Mouse (Mus musculus): ENCODE data around the gene Zfp13.

DNA sequence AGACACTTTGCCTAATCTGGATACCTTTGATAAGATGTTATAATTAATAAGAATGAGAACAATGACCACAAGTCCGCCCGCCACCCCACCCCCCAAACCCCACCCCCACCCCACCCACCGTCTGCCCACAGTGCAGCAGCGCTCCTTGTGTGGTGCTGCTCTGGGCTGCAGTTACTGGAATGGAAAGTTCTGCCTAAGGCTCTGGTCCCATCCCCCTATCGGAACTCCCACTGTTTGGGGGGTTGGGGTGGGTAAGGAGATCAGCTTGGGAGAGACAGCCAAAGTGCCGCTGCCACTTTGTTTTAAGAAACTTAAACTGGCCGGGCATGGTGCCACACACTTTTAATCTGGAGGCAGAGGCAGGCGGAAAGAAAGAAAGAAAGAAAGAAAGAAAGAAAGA lies 3.8 kb upstream of the Zfp13 start:
- TF ChIP-seq POLR2A (IDR thresholded peaks at IDR 0.05; ENCODE audit: insufficient read depth, low read depth, low read length) (no peak), CTCF (IDR thresholded peaks at IDR 0.05; ENCODE audit: insufficient read depth, low read depth, low read length) (no peak)
